Mouse (Mus musculus): ENCODE data around the gene Trim29.

- TF ChIP-seq CTCF (IDR thresholded peaks at IDR 0.05; ENCODE audit: control insufficient read depth, insufficient read depth, insufficient replicate concordance, low read depth, low read length) (no peak), POLR2A (IDR thresholded peaks at IDR 0.05; ENCODE audit: control insufficient read depth, low read depth, low read length) (no peak)
These were observed 11.3 kb downstream of the Trim29 start for GRCm38 (mm10) chr9:43321951-43322350.

All from testis, adult 2 months (tissue).